Mouse (Mus musculus) hindbrain, embryonic 12.5 days (tissue): ENCODE measurements around the gene Ptgfrn. TPM values are rescaled to one million over a fixed set of nuclear protein-coding genes. Genes with fewer than 3 reads are reported as not detected.

Source experiments
- ATAC-seq: fragments of 200-750 bp; cut with Nextera tagmentation; 2 replicates; pipeline ENCODE4 v1.8.0; 2017; ENCODE audit warnings: moderate TSS enrichment; ENCODE audit not compliant: low FRiP score
- H3K27ac ChIP-seq: fragments of 300-500 bp; sonication (generic); 2 replicates; pipeline ENCODE4 v1.5.1; 2016; ENCODE audit warnings: mild to moderate bottlenecking
- H3K27me3 ChIP-seq: fragments of 300-500 bp; sonication (generic); 2 replicates; pipeline ENCODE4 v1.6.1; 2016; ENCODE audit warnings: mild to moderate bottlenecking
- H3K36me3 ChIP-seq: fragments of 300-500 bp; sonication (generic); 2 replicates; pipeline ENCODE4 v1.6.1; 2016; ENCODE audit warnings: mild to moderate bottlenecking
- H3K4me1 ChIP-seq: fragments of 300-500 bp; sonication (generic); 2 replicates; pipeline ENCODE4 v1.6.1; 2016
- H3K4me2 ChIP-seq: fragments of 300-500 bp; sonication (generic); replicated peaks from 2 replicates; pipeline ENCODE4 v1.6.1; 2016; ENCODE audit warnings: mild to moderate bottlenecking
- H3K4me3 ChIP-seq: fragments of 300-500 bp; sonication (generic); 2 replicates; pipeline ENCODE4 v1.5.1; 2016; ENCODE audit warnings: mild to moderate bottlenecking
- H3K9ac ChIP-seq: fragments of 300-500 bp; sonication (generic); 2 replicates; pipeline ENCODE4 v1.6.1; 2016; ENCODE audit warnings: mild to moderate bottlenecking, moderate library complexity
- H3K9me3 ChIP-seq: fragments of 300-500 bp; sonication (generic); replicated peaks from 2 replicates; pipeline ENCODE4 v1.6.1; 2016; ENCODE audit warnings: mild to moderate bottlenecking
- WGBS: fragments of 180-500 bp; shearing (Covaris S2); methylation state at CpG from one replicate; pipeline ENCODE4 v1.1.7; 2016; 5-methylcytosine and 5-hydroxymethylcytosine counted together
- polyA plus RNA-seq: library from polyadenylated mRNA; unstranded; fragments of >200 nt; fragmentation: Nextera tagmentation; extraction: Ambion mirVana; gene quantifications from 2 replicates; pipeline ENCODE4 v1.2.1, GENCODE M21; 2016

The Ptgfrn gene
- polyA plus RNA-seq, 1 experiment from 2014 or later: 3.6 TPM

GRCm38 (mm10) chr3:101029339-101029738, 80.7 kb downstream of the Ptgfrn start, which contains the start of gene Cd101:
TSS of gene Cd101 (minus strand) at chr3:101029556.
- H3K4me2 ChIP-seq: no peak within 1 kb of the TSS
- no peak within 1 kb of the TSS for H3K4me3 ChIP-seq
- ATAC-seq: no peak
- H3K9me3 ChIP-seq: no peaks in the 10 kb centered on the region
- no peak within 1 kb of the TSS for H3K27ac ChIP-seq
- 92% methylated on average over 4 of the region's 4 CpGs for WGBS
- H3K4me1 ChIP-seq: no peaks in the 10 kb centered on the region
- no peaks in the 10 kb centered on the region for H3K27me3 ChIP-seq
- no peaks in the 10 kb centered on the region for H3K36me3 ChIP-seq
- no peak within 1 kb of the TSS for H3K9ac ChIP-seq

- H3K4me3 ChIP-seq: no peak overlapping the region
- H3K4me2 ChIP-seq: no peak overlapping the region
- H3K27ac ChIP-seq: no peak overlapping the region
- H3K27me3 ChIP-seq: no peaks in the 10 kb centered on the region
- H3K36me3 ChIP-seq: no peaks in the 10 kb centered on the region
- 80% methylated on average over 1 of the region's 1 CpGs for WGBS
- no peaks in the 10 kb centered on the region for H3K4me1 ChIP-seq
- no peaks in the 10 kb centered on the region for H3K9me3 ChIP-seq
- ATAC-seq: no peak
- no peak overlapping the region for H3K9ac ChIP-seq
Observed at GRCm38 (mm10) chr3:101026741-101027140, 83.3 kb downstream of the Ptgfrn start.

GRCm38 (mm10) chr3:101022967-101023366, 87.1 kb downstream of the Ptgfrn start:
- Histone ChIP-seq H3K27ac (no peak overlapping the region), H3K4me2 (no peak overlapping the region), H3K4me3 (no peak overlapping the region), H3K36me3 (no peaks in the 10 kb centered on the region), H3K4me1 (no peaks in the 10 kb centered on the region), H3K9ac (no peak overlapping the region), H3K27me3 (no peaks in the 10 kb centered on the region), H3K9me3 (no peaks in the 10 kb centered on the region)
- ATAC-seq: no peak
- 90% methylated on average over 6 of the region's 6 CpGs for WGBS

GRCm38 (mm10) chr3:101021481-101022051, 88.5 kb downstream of the Ptgfrn start:
- 75% methylated on average over 8 of the region's 8 CpGs for WGBS
- Histone ChIP-seq H3K4me1 (no peaks in the 10 kb centered on the region), H3K9me3 (no peaks in the 10 kb centered on the region), H3K4me3 (no peak overlapping the region), H3K9ac (no peak overlapping the region), H3K27me3 (no peaks in the 10 kb centered on the region), H3K4me2 (no peak overlapping the region), H3K36me3 (no peaks in the 10 kb centered on the region), H3K27ac (no peak overlapping the region)
- no peak for ATAC-seq

GRCm38 (mm10) chr3:101021073-101021472, 89.0 kb downstream of the Ptgfrn start:
- no peaks in the 10 kb centered on the region for H3K27me3 ChIP-seq
- H3K4me2 ChIP-seq: no peak overlapping the region
- H3K9ac ChIP-seq: no peak overlapping the region
- 87% methylated on average over 5 of the region's 5 CpGs for WGBS
- no peaks in the 10 kb centered on the region for H3K9me3 ChIP-seq
- H3K27ac ChIP-seq: no peak overlapping the region
- H3K4me3 ChIP-seq: no peak overlapping the region
- H3K4me1 ChIP-seq: no peaks in the 10 kb centered on the region
- ATAC-seq: no peak
- H3K36me3 ChIP-seq: no peaks in the 10 kb centered on the region

GRCm38 (mm10) chr3:101018494-101018893, 91.6 kb downstream of the Ptgfrn start:
- 88% methylated on average over 6 of the region's 6 CpGs for WGBS
- Histone ChIP-seq H3K9ac (no peak overlapping the region), H3K9me3 (no peaks in the 10 kb centered on the region), H3K4me2 (no peak overlapping the region), H3K4me3 (no peak overlapping the region), H3K4me1 (0 out of 2 replicates have a peak, but pooled peaks cover 10% of the 10 kb centered on the region), H3K27me3 (no peaks in the 10 kb centered on the region), H3K36me3 (no peaks in the 10 kb centered on the region), H3K27ac (no peak overlapping the region)
- no peak for ATAC-seq

GRCm38 (mm10) chr3:101016050-101016449, 94.0 kb downstream of the Ptgfrn start:
- H3K9me3 ChIP-seq: no peaks in the 10 kb centered on the region
- 89% methylated on average over 7 of the region's 7 CpGs for WGBS
- H3K4me2 ChIP-seq: no peak overlapping the region
- H3K27ac ChIP-seq: no peak overlapping the region
- H3K4me1 ChIP-seq: peaks cover 19% of the 10 kb centered on the region; the same call in 1 of the 2 replicates
- H3K9ac ChIP-seq: no peak overlapping the region
- H3K4me3 ChIP-seq: no peak overlapping the region
- H3K36me3 ChIP-seq: no peaks in the 10 kb centered on the region
- ATAC-seq: no peak
- no peaks in the 10 kb centered on the region for H3K27me3 ChIP-seq

- no peak for ATAC-seq
- WGBS: 68% methylated on average over 4 of the region's 4 CpGs
- Histone ChIP-seq H3K4me1 (peaks cover 19% of the 10 kb centered on the region; the same call in 1 of the 2 replicates), H3K9me3 (no peaks in the 10 kb centered on the region), H3K36me3 (no peaks in the 10 kb centered on the region), H3K4me2 (no peak overlapping the region), H3K4me3 (no peak overlapping the region), H3K9ac (no peak overlapping the region), H3K27ac (no peak overlapping the region), H3K27me3 (no peaks in the 10 kb centered on the region)
Observed at GRCm38 (mm10) chr3:101015254-101015653, 94.8 kb downstream of the Ptgfrn start.

- H3K27ac ChIP-seq: no peak overlapping the region
- no peak overlapping the region for H3K9ac ChIP-seq
- ATAC-seq: no peak
- H3K4me3 ChIP-seq: no peak overlapping the region
- H3K36me3 ChIP-seq: no peaks in the 10 kb centered on the region
- 94% methylated on average over 3 of the region's 3 CpGs for whole genome bisulfite sequencing
- H3K4me1 ChIP-seq: peaks cover 19% of the 10 kb centered on the region; the same call in 1 of the 2 replicates
- H3K27me3 ChIP-seq: no peaks in the 10 kb centered on the region
- H3K4me2 ChIP-seq: no peak overlapping the region
- H3K9me3 ChIP-seq: no peaks in the 10 kb centered on the region
Observed at GRCm38 (mm10) chr3:101013536-101013935, 96.5 kb downstream of the Ptgfrn start.

GRCm38 (mm10) chr3:101013005-101013404, 97.1 kb downstream of the Ptgfrn start:
- ATAC-seq: no peak
- no peak overlapping the region for H3K4me3 ChIP-seq

GRCm38 (mm10) chr3:101012597-101012996, 97.5 kb downstream of the Ptgfrn start:
- H3K4me3 ChIP-seq: no peak overlapping the region
- H3K27me3 ChIP-seq: no peaks in the 10 kb centered on the region
- H3K27ac ChIP-seq: no peak overlapping the region
- no peak overlapping the region for H3K9ac ChIP-seq
- ATAC-seq: no peak
- WGBS: 78% methylated on average over 8 of the region's 8 CpGs
- no peaks in the 10 kb centered on the region for H3K36me3 ChIP-seq
- H3K4me2 ChIP-seq: no peak overlapping the region
- H3K9me3 ChIP-seq: no peaks in the 10 kb centered on the region
- H3K4me1 ChIP-seq: peaks cover 19% of the 10 kb centered on the region; the same call in 1 of the 2 replicates

More at GRCm38 (mm10) chr3:101013005-101013404, 97.1 kb downstream of the Ptgfrn start:
- no peaks in the 10 kb centered on the region for H3K27me3 ChIP-seq
- no peaks in the 10 kb centered on the region for H3K36me3 ChIP-seq
- no peak overlapping the region for H3K4me2 ChIP-seq
- no peak overlapping the region for H3K9ac ChIP-seq
- WGBS: 91% methylated on average over 10 of the region's 10 CpGs
- H3K9me3 ChIP-seq: no peaks in the 10 kb centered on the region
- H3K4me1 ChIP-seq: peaks cover 19% of the 10 kb centered on the region; the same call in 1 of the 2 replicates
- H3K27ac ChIP-seq: no peak overlapping the region

GRCm38 (mm10) chr3:101012131-101012571, 97.9 kb downstream of the Ptgfrn start:
- Histone ChIP-seq H3K27me3 (no peaks in the 10 kb centered on the region), H3K4me2 (no peak overlapping the region), H3K9ac (no peak overlapping the region), H3K4me1 (peaks cover 19% of the 10 kb centered on the region; the same call in 1 of the 2 replicates), H3K36me3 (no peaks in the 10 kb centered on the region), H3K4me3 (no peak overlapping the region), H3K27ac (no peak overlapping the region), H3K9me3 (no peaks in the 10 kb centered on the region)
- no peak for ATAC-seq
- 67% methylated on average over 10 of the region's 10 CpGs for WGBS

GRCm38 (mm10) chr3:101011203-101011600, 98.9 kb downstream of the Ptgfrn start:
- no peak overlapping the region for H3K9ac ChIP-seq
- H3K4me1 ChIP-seq: peaks cover 19% of the 10 kb centered on the region; the same call in 1 of the 2 replicates
- no peak overlapping the region for H3K4me2 ChIP-seq
- 75% methylated on average over 5 of the region's 5 CpGs for WGBS
- H3K36me3 ChIP-seq: no peaks in the 10 kb centered on the region
- H3K27me3 ChIP-seq: no peaks in the 10 kb centered on the region
- H3K27ac ChIP-seq: no peak overlapping the region
- ATAC-seq: no peak
- no peak overlapping the region for H3K4me3 ChIP-seq
- H3K9me3 ChIP-seq: no peaks in the 10 kb centered on the region
